Mouse (Mus musculus) WW6 (cell line): Measurements from ENCODE around the gene Ezh1.

Experiments used
- DNase-seq: peaks from one replicate; pipeline ENCODE4 v3.0.0-alpha.2; 2013; ENCODE audit warnings: low read depth, low spot score

The Ezh1 gene

DNA sequence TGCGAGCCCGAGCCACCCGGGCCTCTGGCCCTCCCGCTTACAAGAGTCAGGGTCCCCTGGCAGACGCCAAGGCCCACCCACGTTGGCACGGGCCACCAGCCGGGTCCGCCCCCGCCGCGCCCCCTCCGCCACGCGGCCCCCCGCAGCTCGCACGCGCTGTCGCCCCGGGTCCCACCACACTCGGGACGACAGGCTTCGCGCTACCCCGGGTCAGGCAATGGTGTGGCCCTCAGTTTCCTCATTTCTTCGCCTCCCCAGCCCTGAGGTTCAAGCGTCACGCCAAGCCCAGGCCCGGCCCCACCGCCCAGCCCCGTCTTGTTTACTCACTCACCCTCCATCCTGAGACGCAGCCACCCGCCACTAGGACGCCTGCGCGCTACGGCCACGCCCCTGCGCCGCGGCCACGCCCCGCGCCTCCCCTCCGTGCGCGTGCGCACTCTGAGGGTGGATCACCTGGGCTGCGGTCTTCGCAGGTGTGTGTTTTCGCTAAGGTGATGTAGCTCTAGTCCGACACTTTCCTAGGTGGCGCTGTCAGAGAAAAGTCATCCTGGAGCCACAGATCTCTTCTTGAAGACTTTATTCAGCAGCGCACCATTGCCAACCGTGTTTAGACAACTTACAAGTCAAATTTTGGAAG lies at the start of gene Ezh1:
TSS of gene Ezh1 (minus strand) at position 399 of the 637 bp plus-strand sequence.
- DNase-seq: peak; percentile 94

- DNase-seq: no peak
These were observed 49.0 kb upstream of the Ezh1 start for GRCm38 (mm10) chr11:101275309-101275708.

DNA sequence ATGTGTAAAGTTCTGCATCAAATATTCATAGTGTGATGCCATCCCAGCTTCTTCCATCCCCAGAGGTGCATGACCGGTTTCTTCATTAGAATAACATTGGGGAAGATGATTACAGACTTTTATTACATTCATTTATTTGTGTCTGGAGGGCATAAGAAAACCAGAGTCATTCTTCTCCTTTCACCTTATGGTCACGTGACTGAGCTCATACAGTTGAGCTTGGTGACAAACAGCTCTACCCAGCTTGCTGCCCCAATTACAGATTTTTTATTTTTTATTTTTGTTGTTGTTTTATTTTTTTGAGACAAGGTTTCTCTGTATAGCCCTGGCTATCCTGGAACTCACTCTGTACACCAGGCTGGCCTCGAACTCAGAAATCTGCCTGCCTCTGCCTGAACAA lies 46.2 kb upstream of the Ezh1 start:
- DNase-seq: no peak

- DNase-seq: no peak
These were observed 43.4 kb upstream of the Ezh1 start for GRCm38 (mm10) chr11:101269577-101270116.

DNA sequence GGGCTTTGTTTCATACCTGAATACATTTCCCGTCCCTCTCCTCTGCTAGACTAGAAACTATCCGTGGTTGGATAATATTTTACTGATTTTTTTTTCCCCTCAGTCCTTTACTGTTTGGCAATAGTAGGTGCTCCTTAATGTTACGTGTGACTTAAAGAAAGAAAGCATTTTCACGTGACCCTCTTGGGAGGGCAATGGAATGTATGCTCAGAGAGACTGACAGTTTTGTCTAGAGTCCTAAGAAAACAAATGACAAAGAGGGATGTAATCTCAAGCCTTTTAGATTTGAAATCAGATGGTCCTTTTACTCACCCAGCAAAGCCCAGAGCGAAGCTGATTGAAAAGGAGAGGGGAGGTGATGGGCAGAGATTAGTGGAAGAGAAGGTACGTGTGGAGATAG lies 39.6 kb upstream of the Ezh1 start:
- DNase-seq: no peak

DNA sequence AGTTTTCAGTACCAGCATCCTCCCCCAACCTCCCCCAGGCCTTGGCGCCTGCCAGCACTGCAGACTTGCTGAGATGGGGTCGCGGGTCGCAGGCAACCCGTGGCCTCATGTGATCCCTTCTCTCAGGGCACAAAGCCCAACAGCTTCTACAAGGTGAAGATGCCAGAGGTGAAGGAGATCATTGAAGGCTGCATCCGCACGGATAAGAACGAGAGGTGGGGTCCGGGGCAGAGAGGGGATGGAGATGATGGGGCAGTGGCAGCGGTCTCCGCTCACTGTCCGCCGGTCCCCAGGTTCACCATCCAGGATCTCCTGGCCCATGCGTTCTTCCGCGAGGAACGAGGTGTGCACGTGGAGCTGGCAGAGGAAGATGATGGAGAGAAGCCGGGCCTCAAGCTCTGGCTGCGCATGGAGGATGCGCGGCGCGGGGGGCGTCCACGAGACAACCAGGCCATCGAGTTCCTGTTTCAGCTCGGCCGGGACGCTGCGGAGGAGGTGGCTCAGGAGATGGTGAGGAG lies 38.8 kb upstream of the Ezh1 start:
- DNase-seq: no peak

DNA sequence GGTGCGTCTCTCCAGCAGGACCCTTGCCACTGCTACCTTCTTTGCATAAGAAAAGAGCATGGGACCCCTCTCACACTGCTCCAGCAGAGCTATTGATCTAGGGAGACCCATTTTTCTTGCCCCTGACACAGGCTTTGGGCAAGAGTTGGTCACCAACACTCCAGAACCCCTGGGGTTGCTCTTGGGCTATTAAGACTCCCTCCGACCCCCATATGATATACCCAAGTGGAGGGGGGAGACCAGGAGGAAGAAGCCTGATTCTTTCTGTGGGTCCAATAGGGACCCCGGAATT lies 37.7 kb upstream of the Ezh1 start:
- DNase-seq: no peak

DNA sequence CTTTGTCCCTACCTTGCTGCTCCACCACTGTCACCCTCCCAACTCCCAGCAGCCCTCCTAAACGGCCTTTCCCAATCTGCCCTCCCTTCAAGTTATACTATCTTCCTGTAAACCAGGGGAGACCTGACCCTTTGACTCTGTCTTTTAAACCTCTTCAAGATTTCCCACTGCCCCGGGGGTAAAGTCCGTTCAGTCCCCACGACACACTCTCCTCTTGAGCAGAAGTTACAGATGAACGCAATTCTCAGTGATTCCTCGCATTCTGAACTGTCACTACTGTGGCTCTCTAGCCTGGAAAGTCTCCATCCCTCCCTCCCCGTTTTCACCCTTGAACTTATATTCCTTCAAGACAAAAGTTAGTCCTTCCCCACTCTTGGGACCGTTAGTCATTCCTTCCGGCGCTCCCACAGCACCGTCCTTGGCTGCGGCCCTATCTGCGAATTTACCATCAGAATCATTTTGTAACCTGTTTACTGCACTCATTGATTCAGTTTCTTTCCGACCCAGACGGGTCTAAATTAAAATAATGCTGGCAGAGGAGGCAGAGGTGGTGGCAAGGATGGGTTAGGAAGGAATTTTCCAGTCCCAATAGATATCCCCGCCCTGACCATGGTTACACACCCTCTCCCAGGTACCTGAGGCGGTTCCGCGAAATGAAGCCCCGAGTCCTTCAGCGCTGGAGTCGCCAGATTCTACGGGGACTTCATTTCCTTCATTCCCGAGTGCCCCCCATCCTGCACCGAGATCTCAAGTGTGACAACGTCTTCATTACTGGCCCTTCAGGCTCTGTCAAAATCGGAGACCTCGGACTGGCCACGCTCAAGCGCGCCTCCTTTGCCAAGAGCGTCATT lies 37.1 kb upstream of the Ezh1 start:
- no peak for DNase-seq

GRCm38 (mm10) chr11:101262272-101262967 lies 36.2 kb upstream of the Ezh1 start:
- DNase-seq: no peak

- DNase-seq: no peak
These were observed 34.6 kb upstream of the Ezh1 start for GRCm38 (mm10) chr11:101260826-101261380.

DNA sequence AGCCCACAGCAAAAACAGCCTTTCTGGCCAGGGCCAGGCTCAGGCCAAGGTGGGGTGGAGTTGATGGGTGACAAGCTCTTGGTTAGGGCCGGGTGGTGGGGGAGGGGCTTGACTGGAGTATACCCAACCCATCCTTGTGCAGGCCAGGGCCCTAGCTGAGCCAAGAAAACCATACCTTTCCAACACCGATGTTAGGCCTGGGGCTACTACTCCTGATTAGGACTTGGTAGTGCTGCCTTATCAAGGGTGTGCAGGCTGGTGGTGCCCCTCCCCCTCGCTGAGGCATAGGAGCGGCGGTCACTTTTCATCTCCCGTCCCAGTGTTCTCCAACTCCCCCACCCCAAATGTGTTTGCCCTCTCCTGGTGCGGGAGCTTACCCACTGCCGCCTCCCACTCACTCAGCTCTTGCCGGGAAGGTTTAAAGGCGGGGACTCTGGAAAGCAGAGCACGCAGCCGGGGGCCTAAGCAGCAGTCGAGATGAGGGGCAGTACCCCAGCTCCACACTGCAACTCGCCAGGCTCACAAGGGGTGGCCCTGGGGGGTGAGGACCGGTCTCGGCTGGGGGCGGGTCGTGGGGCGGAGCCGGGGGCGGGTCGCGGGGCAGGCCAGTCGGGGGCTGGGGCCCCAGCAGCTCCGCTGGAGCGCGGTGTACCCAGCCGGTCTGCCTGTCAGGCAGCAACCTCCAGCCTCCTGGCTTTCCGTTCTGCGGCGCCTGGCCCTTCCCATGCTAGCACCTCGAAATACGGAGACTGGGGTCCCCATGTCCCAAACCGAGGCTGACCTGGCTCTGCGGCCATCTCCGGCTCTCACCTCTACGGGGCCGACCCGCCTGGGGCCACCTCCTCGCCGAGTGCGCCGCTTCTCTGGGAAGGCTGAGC lies 33.9 kb upstream of the Ezh1 start, which contains the start of gene Wnk4:
TSS of gene Wnk4 (plus strand) at position 620 of the 878 bp plus-strand sequence.
- DNase-seq: no peak

DNA sequence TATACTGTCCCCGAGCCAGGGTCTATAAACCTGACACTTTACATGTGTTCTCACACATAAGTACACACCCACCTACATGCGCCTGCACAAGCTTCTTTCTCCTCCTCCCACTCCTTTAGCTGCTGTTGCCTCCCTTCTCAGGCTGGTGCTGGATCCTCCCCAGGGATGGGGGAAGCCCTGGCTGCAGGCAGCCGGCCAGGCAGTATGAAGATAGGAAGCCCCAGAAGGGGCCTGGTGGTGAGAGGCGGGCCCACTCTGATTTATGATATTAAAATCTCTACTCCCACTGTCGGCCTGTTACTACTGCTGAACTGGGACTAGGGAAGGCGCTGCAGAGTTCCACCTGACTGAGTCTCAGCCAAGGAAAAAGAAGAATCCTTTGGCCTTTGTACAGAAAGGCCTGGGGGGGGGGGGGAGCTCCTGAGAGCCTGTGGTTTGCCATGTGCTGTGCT lies 33.0 kb upstream of the Ezh1 start:
- no peak for DNase-seq

GRCm38 (mm10) chr11:101255826-101256775 lies 29.8 kb upstream of the Ezh1 start:
- no peak for DNase-seq

- peak; percentile 67 for DNase-seq
These were observed 27.5 kb upstream of the Ezh1 start, which contains the start of gene Vps25 for GRCm38 (mm10) chr11:101253613-101254389. Gene Vps25, plus strand, starts transcription at chr11:101253707.

- no peak for DNase-seq
These were observed 26.7 kb upstream of the Ezh1 start for GRCm38 (mm10) chr11:101252941-101253340.

DNA sequence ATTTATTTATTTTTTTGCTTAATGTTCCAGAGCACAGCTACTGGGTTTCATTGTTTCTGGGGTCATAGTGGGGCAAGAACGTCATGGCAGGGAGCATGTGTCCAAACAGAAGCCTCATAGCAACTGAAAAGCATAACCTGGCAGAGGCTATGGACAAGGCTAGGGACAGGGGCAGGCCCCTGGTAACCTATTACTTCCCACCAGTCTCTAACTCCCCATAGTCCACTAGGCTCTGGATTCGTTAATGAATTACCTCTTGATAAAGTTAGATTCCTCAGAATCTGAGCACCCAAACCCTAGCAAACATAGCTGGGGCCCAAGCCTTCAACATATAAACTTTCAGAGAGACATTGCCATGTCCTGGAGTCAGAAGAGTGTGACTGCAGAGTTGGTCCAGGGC lies 24.8 kb upstream of the Ezh1 start:
- DNase-seq: no peak

DNA sequence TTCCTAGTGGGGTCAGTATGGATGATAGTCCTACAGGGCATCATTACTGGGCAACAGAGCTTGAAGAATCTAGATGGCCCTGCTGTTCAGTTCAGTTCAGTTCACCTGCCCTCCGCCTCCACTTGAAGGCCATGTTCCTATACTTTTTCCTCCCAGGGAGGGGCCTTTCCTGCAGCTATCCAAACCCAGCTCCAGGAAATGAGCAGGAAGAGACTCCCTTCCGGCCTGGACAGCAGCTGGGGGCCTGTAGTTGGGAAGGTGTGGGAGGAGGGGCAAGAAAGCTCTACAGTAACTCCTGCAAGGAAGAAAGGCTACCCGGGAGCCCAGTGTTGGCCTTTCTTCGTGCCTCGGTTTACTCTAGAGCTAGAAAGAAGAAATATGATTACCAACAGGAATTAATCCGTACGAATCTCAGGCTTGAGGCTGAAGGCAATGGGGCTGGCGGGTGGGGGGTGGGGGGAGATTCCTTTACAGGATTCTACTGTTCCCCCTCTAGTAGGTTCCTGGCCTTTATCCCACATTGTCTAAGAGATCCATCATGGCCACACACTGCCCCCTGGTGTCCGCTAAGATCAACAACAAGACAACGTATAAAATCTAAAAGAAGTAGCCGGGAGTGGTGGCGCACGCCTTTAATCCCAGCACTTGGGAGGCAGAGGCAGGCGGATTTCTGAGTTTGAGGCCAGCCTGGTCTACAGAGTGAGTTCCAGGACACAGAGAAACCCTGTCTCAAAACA lies 22.2 kb upstream of the Ezh1 start:
- peak; percentile 79 for DNase-seq

DNA sequence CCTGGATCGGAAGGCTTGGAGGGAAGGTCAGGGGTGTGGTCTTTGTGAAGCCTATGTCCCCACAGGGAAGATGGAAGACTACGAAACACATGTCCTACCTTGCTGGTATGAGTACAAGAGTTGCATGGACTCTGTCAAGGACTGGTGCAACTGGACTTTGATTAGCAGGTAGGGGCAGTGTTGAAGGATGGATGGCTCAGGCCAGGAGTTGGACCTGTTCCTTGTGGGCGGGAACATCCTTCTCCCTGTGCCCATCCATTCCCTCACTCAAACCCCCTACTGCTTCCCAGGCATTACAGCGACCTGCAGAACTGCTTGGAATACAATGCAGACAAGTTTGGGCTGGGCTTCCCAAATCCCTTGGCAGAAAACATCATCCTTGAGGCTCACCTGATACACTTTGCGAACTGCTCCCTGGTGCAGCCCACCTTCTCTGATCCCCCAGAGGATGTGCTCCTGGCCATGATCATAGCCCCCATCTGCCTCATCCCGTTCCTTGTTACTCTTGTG lies 21.3 kb upstream of the Ezh1 start:
- no peak for DNase-seq
